Mouse (Mus musculus): ENCODE measurements around the gene Ube2l3.
"Not testable (repeated sequence)": the region's sequence is repeated elsewhere in the genome, so short reads cannot be mapped to it uniquely, and the experiment has no call there.

Gene Ube2l3

GRCm38 (mm10) chr16:17209404-17209960 is 7.0 kb upstream of the Ube2l3 start:
- intact Hi-C loops (cut with DNase I): loop anchor here (2.0 to 5.0 kb wide), 3 partner anchors 62 to 83 kb away; partner anchors contain the start of gene Ccdc116

GRCm38 (mm10) chr16:17208389-17209361 is 6.2 kb upstream of the Ube2l3 start, which contains the start of gene Rimbp3:
Gene Rimbp3 (plus strand): TSS chr16:17208603.
- intact Hi-C loops (cut with DNase I): loop anchor here (2.0 to 5.0 kb wide), 3 partner anchors 61 to 82 kb away; partner anchors contain the start of gene Ccdc116

GRCm38 (mm10) chr16:17204990-17205389 is 2.5 kb upstream of the Ube2l3 start:
- intact Hi-C loops (cut with DNase I): loop anchor here (5.0 kb wide), 1 partner anchor 58 kb away; the partner anchor contains the start of gene Ccdc116

GRCm38 (mm10) chr16:17201977-17202376 is 472 bp downstream of the Ube2l3 start:
- intact Hi-C loops (cut with DNase I): no loop called here

- intact Hi-C loops (cut with DNase I): no loop called here
These were observed 1.3 kb downstream of the Ube2l3 start for GRCm38 (mm10) chr16:17200953-17201707.

GRCm38 (mm10) chr16:17200121-17200952 is 2.1 kb downstream of the Ube2l3 start:
- intact Hi-C loops (cut with DNase I): no loop called here

GRCm38 (mm10) chr16:17193823-17194222 is 8.6 kb downstream of the Ube2l3 start:
- intact Hi-C loops (cut with DNase I): no loop called here

GRCm38 (mm10) chr16:17185475-17185874 is 17.0 kb downstream of the Ube2l3 start:
- intact Hi-C loops (cut with DNase I): no loop called here

GRCm38 (mm10) chr16:17183003-17183402 is 19.4 kb downstream of the Ube2l3 start:
- intact Hi-C loops (cut with DNase I): no loop called here

GRCm38 (mm10) chr16:17182136-17182535 is 20.3 kb downstream of the Ube2l3 start:
- intact Hi-C loops (cut with DNase I): no loop called here

GRCm38 (mm10) chr16:17181382-17181781 is 21.1 kb downstream of the Ube2l3 start:
- intact Hi-C loops (cut with DNase I): no loop called here

- intact Hi-C loops (cut with DNase I): no loop called here
These were observed 22.7 kb downstream of the Ube2l3 start for GRCm38 (mm10) chr16:17179706-17180105.

- intact Hi-C loops (cut with DNase I): no loop called here
These were observed 24.8 kb downstream of the Ube2l3 start for GRCm38 (mm10) chr16:17177623-17178170.

- intact Hi-C loops (cut with DNase I): no loop called here
These were observed 26.7 kb downstream of the Ube2l3 start for GRCm38 (mm10) chr16:17175765-17176164.

GRCm38 (mm10) chr16:17168049-17168448 is 34.4 kb downstream of the Ube2l3 start:
- intact Hi-C loops (cut with DNase I): no loop called here

GRCm38 (mm10) chr16:17167179-17167578 is 35.3 kb downstream of the Ube2l3 start:
- intact Hi-C loops (cut with DNase I): no loop called here

- intact Hi-C loops (cut with DNase I): not testable (repeated sequence)
These were observed 37.0 kb downstream of the Ube2l3 start for GRCm38 (mm10) chr16:17165478-17165877.

GRCm38 (mm10) chr16:17154346-17154745 is 48.1 kb downstream of the Ube2l3 start:
- intact Hi-C loops (cut with DNase I): no loop called here

GRCm38 (mm10) chr16:17151874-17152273 is 50.6 kb downstream of the Ube2l3 start:
- intact Hi-C loops (cut with DNase I): no loop called here

All from adrenal gland (tissue).